Mouse (Mus musculus) embryo, embryonic 11.5 days (tissue): ENCODE results near the gene Isg20.

Experiments used
- DNase-seq: peaks from one replicate; pipeline ENCODE4 v3.0.0-alpha.2; 2012; ENCODE audit warnings: low read depth, low spot score

The Isg20 gene

GRCm38 (mm10) chr7:78912974-78913474 lies at the start of gene Isg20:
Isg20 (plus strand) TSS chr7:78913424.
- no peak for DNase-seq

- no peak for DNase-seq
Measured at GRCm38 (mm10) chr7:78863796-78864445, 49.3 kb upstream of the Isg20 start.

- no peak for DNase-seq
Measured at GRCm38 (mm10) chr7:78864446-78864802, 48.8 kb upstream of the Isg20 start.

GRCm38 (mm10) chr7:78865212-78865949 lies 47.8 kb upstream of the Isg20 start:
- DNase-seq = no peak

GRCm38 (mm10) chr7:78868731-78869130 lies 44.5 kb upstream of the Isg20 start:
- no peak for DNase-seq

GRCm38 (mm10) chr7:78872366-78872765 lies 40.9 kb upstream of the Isg20 start:
- no peak for DNase-seq

- no peak for DNase-seq
Measured at GRCm38 (mm10) chr7:78872831-78873230, 40.4 kb upstream of the Isg20 start.

- DNase-seq = no peak
Measured at GRCm38 (mm10) chr7:78881607-78882468, 31.4 kb upstream of the Isg20 start.

- DNase-seq = peak; percentile 45
Measured at GRCm38 (mm10) chr7:78882469-78882837, 30.8 kb upstream of the Isg20 start.

- DNase-seq = no peak
Measured at GRCm38 (mm10) chr7:78883016-78883725, 30.1 kb upstream of the Isg20 start.

- DNase-seq = no peak
Measured at GRCm38 (mm10) chr7:78883726-78884060, 29.5 kb upstream of the Isg20 start.

- peak; percentile 41 for DNase-seq
Measured at GRCm38 (mm10) chr7:78884139-78884538, 29.1 kb upstream of the Isg20 start.

- DNase-seq = no peak
Measured at GRCm38 (mm10) chr7:78885404-78885803, 27.8 kb upstream of the Isg20 start.

- no peak for DNase-seq
Measured at GRCm38 (mm10) chr7:78886496-78886895, 26.7 kb upstream of the Isg20 start.

- no peak for DNase-seq
Measured at GRCm38 (mm10) chr7:78887431-78887842, 25.8 kb upstream of the Isg20 start.

- peak; percentile 77 for DNase-seq
Measured at GRCm38 (mm10) chr7:78890641-78891040, 22.6 kb upstream of the Isg20 start.

- DNase-seq = no peak
Measured at GRCm38 (mm10) chr7:78893917-78894316, 19.3 kb upstream of the Isg20 start.

- DNase-seq = no peak
Measured at GRCm38 (mm10) chr7:78895021-78895652, 18.1 kb upstream of the Isg20 start.

- peak; percentile 98 for DNase-seq
Measured at GRCm38 (mm10) chr7:78895653-78896333, 17.4 kb upstream of the Isg20 start, which contains the start of gene Aen. Aen (plus strand) TSS chr7:78895854.

GRCm38 (mm10) chr7:78897567-78897966 lies 15.7 kb upstream of the Isg20 start:
- DNase-seq = no peak
